Mouse (Mus musculus) G1E (cell line): ENCODE data around the gene Arhgap45. TPM values are rescaled to one million over a fixed set of nuclear protein-coding genes. Genes with fewer than 3 reads are reported as not detected.
"Not testable (repeated sequence)": the region's sequence is repeated elsewhere in the genome, so short reads cannot be mapped to it uniquely, and the experiment has no call there.

Source experiments
- ATAC-seq: 2 replicates; pipeline ENCODE4 v1.8.0; 2016; ENCODE audit warnings: mild to moderate bottlenecking; ENCODE audit not compliant: insufficient number of reproducible peaks, poor library complexity, low FRiP score, severe bottlenecking; ENCODE audit errors: extremely low read depth
- DNase-seq: peaks from one replicate; pipeline ENCODE4 v3.0.0; 2012; ENCODE audit warnings: low spot score
- H3K27me3 ChIP-seq: 2 replicates; pipeline ENCODE4 v1.6.1; 2012; ENCODE audit warnings: mild to moderate bottlenecking, low read length, inconsistent platforms; ENCODE audit not compliant: insufficient read depth
- H3K36me3 ChIP-seq: replicated peaks from 2 replicates; pipeline ENCODE3; 2012; ENCODE audit warnings: mild to moderate bottlenecking, inconsistent platforms
- H3K4me1 ChIP-seq: 2 replicates; pipeline ENCODE4 v1.6.1; 2012; ENCODE audit warnings: low read depth, low read length, inconsistent platforms, mixed read lengths; ENCODE audit not compliant: insufficient read depth
- H3K4me3 ChIP-seq: 2 replicates; pipeline ENCODE4 v1.5.1; 2012; ENCODE audit warnings: low read depth, mild to moderate bottlenecking, inconsistent platforms, low read length, moderate library complexity, mixed read lengths
- H3K9me3 ChIP-seq: replicated peaks from 2 replicates; pipeline ENCODE4 v1.6.1; 2012; ENCODE audit warnings: inconsistent platforms
- CTCF ChIP-seq: IDR thresholded peaks from 2 replicates; pipeline ENCODE4 v1.5.1; 2012; ENCODE audit warnings: low read depth, low read length, inconsistent platforms, mixed read lengths
- GATA1 ChIP-seq: IDR thresholded peaks from 2 replicates; pipeline ENCODE4 v1.6.1; 2012; ENCODE audit warnings: borderline replicate concordance, low read length, inconsistent platforms, mixed read lengths
- GATA2 ChIP-seq: IDR thresholded peaks from 2 replicates; pipeline ENCODE4 v1.6.1; 2012; ENCODE audit warnings: low read depth, low read length, inconsistent platforms, borderline replicate concordance
- POLR2AphosphoS5 ChIP-seq: IDR thresholded peaks from 2 replicates; pipeline ENCODE4 v1.6.1; 2012; ENCODE audit warnings: low read depth, low read length, inconsistent platforms; ENCODE audit not compliant: insufficient replicate concordance
- TAL1 ChIP-seq: conservative IDR thresholded peaks from 2 replicates; pipeline ENCODE4 v1.6.1; 2012; ENCODE audit warnings: low read depth, low read length, inconsistent platforms, mixed read lengths
- polyA plus RNA-seq: library from polyadenylated mRNA; stranded (reverse); fragments of >175 nt; gene quantifications from 2 replicates; pipeline ENCODE4 v1.2.3, GENCODE M21; 2012
- total RNA-seq, 2 experiments: library from RNA; stranded (forward) in 1 of 2; stranded (reverse) in 1 of 2; fragments of 200-1000 nt in 1 of 2; fragments of >200 nt in 1 of 2; fragmentation: Nextera tagmentation in 1 of 2; gene quantifications; 2 replicates each; pipeline ENCODE4 v1.2.3; 2014 to 2017

The Arhgap45 gene
- total and polyA plus RNA-seq, 3 experiments = 56.7 to 179 (median 104) TPM

DNA sequence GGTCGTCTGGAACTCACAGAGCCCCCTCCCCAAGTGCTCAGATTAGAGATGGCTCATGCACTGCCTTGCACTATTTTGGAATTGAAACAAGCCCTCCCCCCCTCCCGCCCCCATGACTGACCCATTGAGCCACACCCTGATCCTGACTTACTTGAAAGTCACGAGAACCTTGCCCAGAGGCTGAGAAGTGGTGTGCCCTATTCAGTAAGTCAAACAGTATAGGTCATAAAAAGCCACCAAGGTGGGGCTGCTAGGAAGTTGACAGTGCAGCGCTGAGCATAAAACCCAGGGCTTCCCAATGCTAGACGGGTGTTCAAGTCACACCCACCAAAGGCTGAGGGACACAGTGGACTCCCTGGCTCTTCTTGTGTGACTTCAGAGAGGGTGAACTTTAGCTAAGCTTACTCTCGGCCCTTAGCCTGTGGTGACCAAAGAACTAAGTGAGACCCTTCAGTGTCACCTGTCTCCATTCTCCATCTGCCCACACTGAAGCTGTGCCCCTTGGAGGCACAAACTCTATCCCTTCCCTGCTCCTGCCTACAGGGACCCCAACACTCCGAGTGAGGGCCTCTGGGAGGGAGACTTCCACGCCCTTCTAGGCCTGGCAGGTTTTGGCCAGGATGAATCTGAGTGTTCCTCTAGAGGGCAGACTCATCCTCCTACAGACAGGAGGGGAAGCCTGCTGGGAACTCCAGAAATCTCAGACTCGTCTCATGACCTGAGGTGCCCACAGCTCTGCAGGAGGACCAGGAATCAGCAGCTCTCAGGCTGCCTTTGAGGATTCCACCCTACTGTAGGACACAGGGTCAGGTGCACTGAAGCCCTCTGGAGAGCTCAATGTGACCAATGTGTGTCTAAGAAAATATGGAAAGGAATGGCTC is 17.3 kb downstream of the Arhgap45 start:
- DNase-seq = no peak
- ATAC-seq = peak; percentile 29; the same call in 1 of the 2 replicates
- peaks cover 72% of the 10 kb centered on the region for H3K4me1 ChIP-seq
- H3K9me3 ChIP-seq = no peaks in the 10 kb centered on the region
- H3K4me3 ChIP-seq = no peak overlapping the region
- peaks cover 95% of the 10 kb centered on the region for H3K36me3 ChIP-seq
- TF ChIP-seq TAL1 (no peak), POLR2AphosphoS5 (no peak), CTCF (no peak), GATA2 (no peak), GATA1 (no peak)
- no peaks in the 10 kb centered on the region for H3K27me3 ChIP-seq

DNA sequence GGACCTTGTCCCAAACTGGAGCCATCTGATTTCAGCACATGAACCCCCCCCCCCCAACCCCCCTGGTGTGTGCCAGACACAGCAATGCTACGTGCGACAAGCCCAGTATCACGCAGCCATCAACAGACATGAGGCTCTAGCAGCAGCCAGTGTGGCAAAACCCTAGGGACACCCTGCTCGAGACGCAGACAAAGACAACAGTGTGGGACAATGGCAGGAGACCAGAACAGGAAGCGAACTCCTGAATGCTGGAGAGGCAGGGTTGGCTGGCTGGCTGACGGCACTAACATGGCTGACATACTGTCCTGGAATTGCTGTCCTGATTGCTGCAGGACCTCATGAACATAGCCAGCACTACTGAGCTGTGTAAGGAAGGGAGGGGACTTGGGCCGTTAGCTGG is 18.7 kb downstream of the Arhgap45 start:
- no peak overlapping the region for H3K4me3 ChIP-seq
- H3K27me3 ChIP-seq = no peaks in the 10 kb centered on the region
- peaks cover 83% of the 10 kb centered on the region for H3K36me3 ChIP-seq
- TF ChIP-seq POLR2AphosphoS5 (0 out of 2 replicates have a peak, but pooled peaks have one; percentile 57), TAL1 (no peak)
- ATAC-seq (no peak), DNase-seq (no peak)
- no peaks in the 10 kb centered on the region for H3K9me3 ChIP-seq
- H3K4me1 ChIP-seq = peaks cover 74% of the 10 kb centered on the region

DNA sequence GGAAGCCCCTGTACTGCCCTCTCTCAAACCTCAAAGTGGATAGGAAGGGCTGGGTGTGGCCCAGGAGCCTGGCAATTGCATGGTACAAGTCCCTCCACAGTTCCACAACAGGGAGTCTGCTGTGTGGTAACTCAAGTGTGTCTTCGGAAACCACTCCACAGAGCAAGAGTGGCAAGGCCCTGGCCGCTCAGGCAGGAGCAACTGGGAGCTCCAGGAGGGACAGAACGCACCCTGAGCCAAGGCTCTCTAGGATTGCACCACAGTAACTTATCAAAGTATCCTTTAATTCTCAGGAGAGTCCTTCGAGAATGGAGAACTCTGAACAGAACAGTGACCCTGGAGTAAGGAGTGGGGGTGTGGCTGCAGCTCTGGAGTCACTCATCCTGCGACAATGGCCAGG is 19.2 kb downstream of the Arhgap45 start:
- no peaks in the 10 kb centered on the region for H3K9me3 ChIP-seq
- peaks cover 69% of the 10 kb centered on the region for H3K4me1 ChIP-seq
- peaks cover 77% of the 10 kb centered on the region for H3K36me3 ChIP-seq
- no peak overlapping the region for H3K4me3 ChIP-seq
- no peak for DNase-seq
- TF ChIP-seq CTCF (no peak), POLR2AphosphoS5 (no peak), GATA2 (no peak), TAL1 (no peak), GATA1 (no peak)
- ATAC-seq = no peak
- no peaks in the 10 kb centered on the region for H3K27me3 ChIP-seq

DNA sequence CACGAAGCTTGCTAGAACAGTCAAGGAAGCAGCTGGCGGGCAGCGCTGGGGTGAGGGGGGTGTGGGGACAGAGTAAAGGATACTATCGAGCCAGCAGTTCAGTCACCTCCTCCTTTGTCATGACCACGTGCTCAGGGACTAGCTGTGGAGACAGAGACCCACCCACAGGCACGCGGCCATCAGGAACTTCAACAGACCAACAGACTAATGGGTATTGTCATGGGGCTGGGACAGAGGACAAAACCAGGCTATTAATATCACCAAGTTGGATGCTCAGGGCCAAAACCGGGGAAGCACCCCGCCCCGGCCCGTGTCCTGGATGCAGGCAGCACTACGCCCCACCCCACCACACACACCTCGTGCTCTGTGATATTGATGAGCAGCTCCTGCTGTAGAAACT is 20.4 kb downstream of the Arhgap45 start:
- ATAC-seq = no peak
- no peak overlapping the region; the same call in 1 of the 2 replicates for H3K4me3 ChIP-seq
- no peak for DNase-seq
- peaks cover 68% of the 10 kb centered on the region for H3K4me1 ChIP-seq
- H3K36me3 ChIP-seq = peaks cover 66% of the 10 kb centered on the region
- no peaks in the 10 kb centered on the region for H3K9me3 ChIP-seq
- H3K27me3 ChIP-seq = no peaks in the 10 kb centered on the region
- TF ChIP-seq CTCF (no peak), TAL1 (no peak), GATA2 (no peak), GATA1 (no peak), POLR2AphosphoS5 (no peak)

DNA sequence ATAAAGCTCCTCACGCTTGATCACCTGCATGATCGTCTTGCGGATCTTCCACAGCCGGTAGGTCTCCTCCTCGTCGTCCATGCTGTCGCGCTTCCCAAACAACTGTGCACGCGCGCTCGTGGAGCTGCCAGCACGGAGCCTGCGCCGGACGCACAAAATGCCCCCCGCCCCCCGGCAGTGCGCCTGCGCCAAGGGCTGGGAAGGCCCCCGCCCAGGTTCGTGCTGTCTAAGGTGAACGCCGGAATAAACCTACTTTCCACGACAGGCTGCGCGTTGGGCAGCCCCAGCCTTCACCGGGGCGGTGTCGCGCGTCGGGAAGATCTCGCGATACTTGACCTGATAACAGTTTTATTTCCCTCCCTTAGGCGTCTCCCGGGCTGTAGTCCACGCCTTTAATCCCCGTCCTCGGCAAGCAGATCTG is 23.1 kb downstream of the Arhgap45 start, which contains the start of gene Polr2e:
TSS of gene Polr2e (minus strand) at position 237 of the 421 bp plus-strand sequence.
- DNase-seq (peak; percentile 96), ATAC-seq (peak; percentile 96)
- no peak for TF ChIP-seq POLR2AphosphoS5
- TF ChIP-seq CTCF = no peak
- no peak for TF ChIP-seq TAL1
- TF ChIP-seq GATA2 = no peak
- no peak for TF ChIP-seq GATA1
- Histone ChIP-seq H3K9me3 (no peaks in the 10 kb centered on the region), H3K36me3 (peaks cover 41% of the 10 kb centered on the region), H3K4me1 (peaks cover 50% of the 10 kb centered on the region), H3K4me3 (peak within 1 kb of the TSS; percentile 82), H3K27me3 (no peaks in the 10 kb centered on the region)

DNA sequence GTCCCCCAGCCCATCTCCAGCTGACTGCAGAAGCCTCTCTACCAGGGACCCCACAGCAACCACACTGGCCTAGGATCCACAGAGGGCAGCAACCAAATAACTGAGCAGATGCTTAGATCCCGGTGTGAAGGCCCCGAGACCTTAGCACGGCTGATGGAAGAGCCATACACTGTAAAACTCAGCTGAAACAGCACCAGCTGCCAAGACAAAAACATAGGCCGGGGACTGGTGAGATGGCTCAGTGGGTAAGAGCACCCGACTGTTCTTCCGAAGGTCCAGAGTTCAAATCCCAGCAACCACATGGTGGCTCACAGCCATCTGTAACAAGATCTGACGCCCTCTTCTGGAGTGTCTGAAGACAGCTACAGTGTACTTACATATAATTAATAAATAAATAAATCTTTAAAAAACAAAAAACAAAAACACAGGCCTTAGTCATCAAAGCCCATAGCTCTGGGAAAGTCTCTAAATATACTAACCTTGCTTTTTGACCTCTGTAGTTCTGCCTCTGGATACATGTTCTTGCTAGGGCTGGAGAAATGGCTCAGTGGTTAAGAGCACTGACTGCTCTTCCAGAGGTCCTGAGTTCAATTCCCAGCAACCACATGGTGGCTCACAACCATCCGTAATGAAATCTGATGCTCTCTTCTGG is 25.1 kb downstream of the Arhgap45 start:
- DNase-seq, H3K9me3 ChIP-seq, H3K4me3 ChIP-seq, ATAC-seq, H3K27me3 ChIP-seq: not testable (repeated sequence)
- Histone ChIP-seq H3K36me3 (peaks cover 22% of the 10 kb centered on the region), H3K4me1 (peaks cover 42% of the 10 kb centered on the region)
